Mouse (Mus musculus): ENCODE measurements around the gene Mrpl27. TPM values are rescaled to one million over a fixed set of nuclear protein-coding genes. Genes with fewer than 3 reads are reported as not detected.

Gene Mrpl27
- polyA plus RNA-seq, 1 experiment from 2014 or later, result 157 TPM

DNA sequence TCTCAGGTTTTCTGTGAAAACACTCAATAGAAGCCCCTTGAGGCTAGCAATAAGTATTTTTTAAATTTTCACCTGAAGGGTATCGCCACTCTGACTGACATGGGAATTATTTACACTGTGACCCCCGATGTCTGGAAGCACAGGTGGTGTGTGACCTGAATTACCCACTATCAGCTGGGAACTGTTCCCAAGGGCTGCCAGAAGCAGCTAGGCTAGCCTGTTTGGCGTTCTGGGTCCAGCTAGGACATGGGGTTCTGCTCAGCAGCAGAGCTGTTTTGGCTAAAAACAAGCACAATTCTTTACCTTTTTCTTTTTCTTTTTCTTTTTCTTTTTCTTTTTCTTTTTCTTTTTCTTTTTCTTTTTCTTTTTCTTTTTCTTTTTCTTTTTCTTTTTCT, 48.6 kb downstream of the Mrpl27 start:
- no peak overlapping the region for H3K4me2 ChIP-seq (ENCODE audit: low read length)
- H3K36me3 ChIP-seq (ENCODE audit: control insufficient read depth, insufficient read depth, low read length), result no peaks in the 10 kb centered on the region
- no peak for ATAC-seq

DNA sequence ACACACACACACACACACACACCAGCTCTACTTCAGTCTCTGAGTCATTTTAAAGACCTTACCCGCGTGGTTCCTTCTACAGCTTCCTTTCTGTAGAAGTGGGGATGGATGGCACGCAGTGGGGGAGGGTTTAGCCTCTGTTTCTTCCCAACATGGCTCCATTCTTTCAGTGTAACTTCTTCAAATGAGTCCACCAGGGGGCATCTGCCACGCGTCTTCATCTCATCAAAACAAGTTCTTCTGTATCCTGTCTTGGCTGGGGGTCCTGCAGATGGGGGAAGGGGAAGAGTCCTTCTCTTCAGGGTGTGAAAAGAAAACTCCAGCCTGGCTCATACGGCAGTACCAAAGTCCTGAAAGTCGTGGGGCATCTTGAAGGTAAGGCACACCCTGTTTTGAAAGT, 50.5 kb downstream of the Mrpl27 start:
- no peak overlapping the region for H3K4me3 ChIP-seq (ENCODE audit: low read length)
- H3K4me1 ChIP-seq (ENCODE audit: control insufficient read depth, insufficient read depth, low read depth, low read length), result peaks cover 4% of the 10 kb centered on the region; the same call in 1 of the 2 replicates
- ATAC-seq, result no peak
- no peak overlapping the region for H3K27ac ChIP-seq (ENCODE audit: low read depth, low read length)
- no peaks in the 10 kb centered on the region for H3K36me3 ChIP-seq (ENCODE audit: control insufficient read depth, insufficient read depth, low read length)
- H3K27me3 ChIP-seq (replicated peaks; ENCODE audit: control insufficient read depth, insufficient read depth, low read length), result no peaks in the 10 kb centered on the region
- H3K9ac ChIP-seq (ENCODE audit: low read depth, low read length), result no peak overlapping the region
- 33% methylated on average over 7 of the region's 7 CpGs for WGBS
- H3K9me3 ChIP-seq (ENCODE audit: control insufficient read depth, low read length), result no peaks in the 10 kb centered on the region
- no peak overlapping the region for H3K4me2 ChIP-seq (ENCODE audit: low read length)

More for the DNA sequence above, 48.6 kb downstream of the Mrpl27 start:
- Histone ChIP-seq H3K27ac (ENCODE audit: low read depth, low read length) (no peak overlapping the region), H3K4me3 (ENCODE audit: low read length) (no peak overlapping the region), H3K27me3 (replicated peaks; ENCODE audit: control insufficient read depth, insufficient read depth, low read length) (no peaks in the 10 kb centered on the region), H3K9ac (ENCODE audit: low read depth, low read length) (0 out of 2 replicates have a peak overlapping the region, but pooled peaks have one; percentile 19), H3K9me3 (ENCODE audit: control insufficient read depth, low read length) (no peaks in the 10 kb centered on the region), H3K4me1 (ENCODE audit: control insufficient read depth, insufficient read depth, low read depth, low read length) (peaks cover 4% of the 10 kb centered on the region; the same call in 1 of the 2 replicates)
- 38% methylated on average over 3 of the region's 3 CpGs for WGBS

DNA sequence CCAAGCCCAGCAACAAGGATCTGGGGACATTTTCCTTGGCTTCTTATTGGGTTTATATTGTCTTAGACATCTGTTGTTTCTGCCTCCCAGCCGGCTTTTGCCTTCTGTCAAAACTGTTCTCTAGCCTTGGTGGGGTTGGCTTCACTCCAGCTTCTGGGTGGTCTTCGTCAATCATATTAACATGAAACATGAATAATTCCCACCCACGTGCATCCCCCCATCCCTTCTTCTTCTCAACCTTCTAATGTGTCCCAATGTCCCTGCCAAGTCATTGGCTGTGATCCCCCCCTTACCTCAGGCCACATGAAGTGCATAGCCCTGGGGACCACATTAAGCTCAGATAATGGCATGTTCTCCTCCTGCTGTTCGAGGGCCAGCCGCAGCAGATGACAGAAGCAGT, 50.9 kb downstream of the Mrpl27 start, which contains the start of gene Gm11541:
Gene Gm11541 (minus strand): TSS at position 28 of the 400 bp plus-strand sequence.
- no peak; the same call in 1 of the 2 replicates for ATAC-seq
- no peak within 1 kb of the TSS for H3K9ac ChIP-seq (ENCODE audit: low read depth, low read length)
- no peak within 1 kb of the TSS for H3K4me3 ChIP-seq (ENCODE audit: low read length)
- peaks cover 4% of the 10 kb centered on the region; the same call in 1 of the 2 replicates for H3K4me1 ChIP-seq (ENCODE audit: control insufficient read depth, insufficient read depth, low read depth, low read length)
- H3K4me2 ChIP-seq (ENCODE audit: low read length), result no peak within 1 kb of the TSS
- WGBS, result 52% methylated on average over 5 of the region's 5 CpGs
- H3K27ac ChIP-seq (ENCODE audit: low read depth, low read length), result no peak within 1 kb of the TSS
- no peaks in the 10 kb centered on the region for H3K36me3 ChIP-seq (ENCODE audit: control insufficient read depth, insufficient read depth, low read length)
- no peaks in the 10 kb centered on the region for H3K9me3 ChIP-seq (ENCODE audit: control insufficient read depth, low read length)
- H3K27me3 ChIP-seq (replicated peaks; ENCODE audit: control insufficient read depth, insufficient read depth, low read length), result no peaks in the 10 kb centered on the region

Other genes starting within 250 kb of the Mrpl27 start
- gene Cacna1g, start 179.6 kb upstream of the Mrpl27 start, polyA plus RNA-seq (2015; fragmentation: Nextera tagmentation; extraction: Ambion mirVana), result 15.1 and 20.5 TPM in 2 replicates
- gene Spata20, start 167.6 kb upstream of the Mrpl27 start, polyA plus RNA-seq (2015; fragmentation: Nextera tagmentation; extraction: Ambion mirVana), result 0.64 and 0.81 TPM in 2 replicates
- 2.8 and 3.0 TPM in 2 replicates for gene Epn3, start 153.8 kb upstream of the Mrpl27 start, polyA plus RNA-seq (2015; fragmentation: Nextera tagmentation; extraction: Ambion mirVana)
- gene Mycbpap, start 132.0 kb upstream of the Mrpl27 start, polyA plus RNA-seq (2015; fragmentation: Nextera tagmentation; extraction: Ambion mirVana), result 3.7 and 5.5 TPM in 2 replicates
- gene Rsad1, start 104.5 kb upstream of the Mrpl27 start, polyA plus RNA-seq (2015; fragmentation: Nextera tagmentation; extraction: Ambion mirVana), result 10.0 and 11.7 TPM in 2 replicates
- 0.39 and 0.72 TPM in 2 replicates for gene Chad, start 88.7 kb upstream of the Mrpl27 start, polyA plus RNA-seq (2015; fragmentation: Nextera tagmentation; extraction: Ambion mirVana)
- 1.8 and 2.3 TPM in 2 replicates for gene Acsf2, start 51.9 kb upstream of the Mrpl27 start, polyA plus RNA-seq (2015; fragmentation: Nextera tagmentation; extraction: Ambion mirVana)
- gene Lrrc59, start 24.0 kb upstream of the Mrpl27 start, polyA plus RNA-seq (2015; fragmentation: Nextera tagmentation; extraction: Ambion mirVana), result 153 and 171 TPM in 2 replicates
- gene Eme1, start 197 bp downstream of the Mrpl27 start, polyA plus RNA-seq (2015; fragmentation: Nextera tagmentation; extraction: Ambion mirVana), result 3.5 and 4.4 TPM in 2 replicates
- gene Xylt2, start 23.7 kb downstream of the Mrpl27 start, polyA plus RNA-seq (2015; fragmentation: Nextera tagmentation; extraction: Ambion mirVana), result 13.0 and 14.4 TPM in 2 replicates
- 0.27 and 0.35 TPM in 2 replicates for gene Gm11541, start 50.7 kb downstream of the Mrpl27 start, polyA plus RNA-seq (2015; fragmentation: Nextera tagmentation; extraction: Ambion mirVana)
- gene Cdc34b, start 88.0 kb downstream of the Mrpl27 start, polyA plus RNA-seq (2015; fragmentation: Nextera tagmentation; extraction: Ambion mirVana), result 0.26 TPM in 1 of 2 replicates, not detected in the other
- gene Tmem92, start 128.9 kb downstream of the Mrpl27 start, polyA plus RNA-seq (2015; fragmentation: Nextera tagmentation; extraction: Ambion mirVana), result not detected in 2 replicates